Mouse (Mus musculus): ENCODE measurements at regions not wholly inside any gene's neighbourhood (a gene's known extent, or its start where the extent isn't known, plus 50 kb on each side); places are given as distances from the start of the nearest gene placed in this dataset.

DNA sequence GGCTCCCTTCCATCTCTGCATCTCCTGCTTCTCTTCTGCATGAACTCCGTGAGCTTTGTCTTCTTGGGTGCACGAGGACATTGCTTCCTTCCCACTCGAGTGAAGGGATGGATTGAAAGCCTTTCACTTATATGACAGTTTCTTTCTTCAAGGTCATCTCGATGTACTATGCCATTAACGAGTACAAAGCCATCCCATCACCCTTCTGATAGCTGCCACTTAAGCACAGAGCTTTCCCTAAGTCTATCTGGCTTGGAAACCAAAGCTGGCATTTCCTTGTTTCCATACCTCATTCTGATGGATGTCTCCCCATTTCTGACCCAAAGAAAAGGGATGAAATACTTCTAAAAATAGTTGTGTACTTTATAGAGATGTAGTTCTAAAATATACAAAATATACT, 366.5 kb upstream of the Atp11b start:
- DNase-seq = no peak

DNA sequence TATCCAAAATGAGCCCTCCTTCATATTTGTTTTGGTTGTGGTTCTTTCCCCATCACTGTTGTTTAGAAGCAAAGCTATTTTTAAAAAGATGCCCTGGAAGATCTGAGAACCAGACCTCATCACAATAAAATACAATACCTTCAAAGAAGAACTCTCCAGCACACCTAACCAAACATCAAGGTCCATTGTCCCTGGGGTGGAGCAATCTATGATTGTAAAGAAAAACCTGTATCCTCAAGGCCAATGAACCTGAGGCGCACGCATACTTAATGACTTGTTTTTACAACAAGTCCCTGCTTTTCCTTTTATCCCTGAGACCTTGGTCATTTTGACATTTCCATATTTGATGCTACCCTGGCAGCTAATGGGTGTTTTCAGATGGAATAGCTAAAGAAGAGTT, 361.2 kb upstream of the Atp11b start:
- no peak for DNase-seq

DNA sequence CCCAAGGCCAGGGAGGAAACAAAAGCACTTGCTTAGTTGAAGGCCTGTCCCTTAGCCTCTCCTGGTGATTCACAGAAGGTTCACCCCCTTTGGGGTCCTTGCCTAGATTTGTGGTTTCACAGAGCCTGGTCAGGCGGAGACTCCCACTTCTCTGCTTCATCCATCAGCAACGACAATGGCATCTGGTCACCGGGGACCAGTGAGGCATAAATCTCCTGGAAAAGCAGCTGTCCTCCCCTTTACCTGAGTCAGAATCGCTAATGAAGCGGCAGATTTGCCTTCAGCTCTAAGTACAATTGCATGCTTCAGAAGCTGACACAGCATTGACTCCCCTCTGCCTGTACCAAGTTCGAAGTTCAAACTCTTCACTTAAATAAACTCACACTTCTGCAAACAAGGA, 353.7 kb upstream of the Atp11b start:
- DNase-seq = no peak

DNA sequence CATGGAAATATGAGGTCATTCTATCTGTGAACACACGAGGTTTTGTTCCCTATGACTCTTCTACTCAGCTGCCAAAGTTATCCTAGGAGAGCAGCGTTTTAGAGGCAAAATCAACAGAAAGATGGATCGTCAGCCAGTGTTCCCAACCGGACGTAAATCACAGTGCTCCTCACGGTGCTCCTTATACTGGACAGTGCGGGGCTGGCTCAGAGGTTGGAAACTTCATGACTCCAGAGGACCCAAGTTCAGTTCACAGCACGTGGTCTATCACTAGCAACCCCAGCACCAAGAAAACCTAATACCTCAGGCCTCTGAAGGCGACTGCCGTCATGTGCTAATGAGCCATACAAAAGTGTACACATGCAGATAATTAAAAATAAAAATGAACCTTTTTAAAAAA, 351.2 kb upstream of the Atp11b start:
- no peak for DNase-seq

DNA sequence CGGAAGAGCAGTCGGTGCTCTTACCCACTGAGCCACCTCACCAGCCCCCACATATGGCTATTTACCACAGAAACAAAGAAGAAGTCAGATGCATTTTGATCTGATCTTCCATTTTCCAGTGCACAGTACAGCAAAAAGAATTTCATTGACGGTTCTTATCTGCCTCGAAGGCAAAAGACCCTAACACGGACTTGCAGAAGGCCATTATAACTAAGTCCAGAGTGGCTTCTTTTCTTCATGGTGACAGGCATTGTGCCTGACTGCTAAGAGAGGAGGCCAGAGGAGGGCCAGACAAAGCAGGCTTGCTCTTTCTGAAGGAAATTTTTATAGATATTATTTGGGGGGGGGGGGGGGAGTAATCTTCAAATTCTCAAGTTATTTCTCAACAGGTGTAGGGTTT, 350.0 kb upstream of the Atp11b start:
- no peak for DNase-seq

DNA sequence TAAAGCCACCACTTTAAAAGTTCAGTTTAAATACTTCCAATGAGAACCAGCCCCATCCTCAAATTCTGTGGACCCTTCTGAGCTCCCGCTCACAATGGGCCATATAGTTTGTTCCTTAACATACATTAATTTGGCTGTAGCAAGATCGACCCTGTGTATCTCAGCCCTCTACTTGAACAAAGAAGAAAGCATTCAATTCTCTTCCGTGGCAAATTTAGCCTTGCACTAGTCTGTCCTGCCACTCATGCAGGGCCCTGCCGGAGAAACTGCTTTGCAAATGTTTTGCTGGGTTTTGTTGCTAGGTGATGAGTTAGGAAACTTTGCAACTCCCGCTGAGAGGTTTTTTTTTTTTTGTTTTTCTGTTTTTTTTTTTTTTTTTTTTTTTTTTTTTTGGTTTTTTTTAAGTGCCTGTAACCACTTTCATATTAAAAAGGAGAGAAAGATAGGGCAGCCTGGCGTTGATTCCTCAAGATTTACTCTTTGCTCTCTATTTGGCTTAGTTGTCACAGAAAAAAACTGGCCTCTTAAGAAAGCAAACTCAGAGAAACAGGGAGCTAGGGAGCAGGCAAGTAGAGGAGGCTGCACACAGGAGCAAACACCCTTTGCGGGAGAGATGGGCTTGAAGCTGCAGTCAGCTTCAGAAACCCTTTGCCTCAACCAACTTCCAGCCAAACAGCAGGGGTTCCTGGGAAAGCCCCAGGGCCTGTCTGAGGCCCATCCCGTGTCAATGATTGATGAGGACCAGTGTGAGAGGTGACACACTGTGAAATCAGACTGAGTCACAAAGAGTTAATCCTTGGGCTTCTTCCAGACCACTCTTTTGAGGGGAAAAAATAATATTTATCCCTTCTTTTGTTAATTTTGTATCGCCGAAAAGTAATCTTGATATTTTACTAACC, 349.2 kb upstream of the Atp11b start:
- DNase-seq = no peak

DNA sequence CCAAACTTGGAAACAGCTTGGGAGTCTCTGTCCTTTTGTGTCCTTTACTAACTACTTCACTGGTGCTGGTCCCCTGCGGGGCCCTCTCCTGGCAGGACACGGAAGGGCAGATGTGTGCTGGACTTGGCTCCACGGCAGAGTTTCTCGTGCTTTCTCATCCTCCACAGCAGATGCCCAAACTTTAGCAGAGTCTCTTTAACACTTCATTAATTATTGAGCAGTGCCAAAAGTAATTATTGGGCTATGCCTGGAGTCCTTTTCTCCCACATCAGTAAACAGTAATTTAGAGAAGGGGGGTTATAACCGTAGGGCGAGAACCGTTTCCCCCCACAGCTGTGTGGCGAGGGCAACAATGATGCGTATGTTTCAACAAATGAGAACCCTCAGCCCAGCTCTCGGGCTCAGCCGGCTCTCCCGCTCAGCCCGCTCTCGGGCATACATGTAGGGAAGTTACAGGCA, 348.3 kb upstream of the Atp11b start:
- DNase-seq = peak; percentile 21

DNA sequence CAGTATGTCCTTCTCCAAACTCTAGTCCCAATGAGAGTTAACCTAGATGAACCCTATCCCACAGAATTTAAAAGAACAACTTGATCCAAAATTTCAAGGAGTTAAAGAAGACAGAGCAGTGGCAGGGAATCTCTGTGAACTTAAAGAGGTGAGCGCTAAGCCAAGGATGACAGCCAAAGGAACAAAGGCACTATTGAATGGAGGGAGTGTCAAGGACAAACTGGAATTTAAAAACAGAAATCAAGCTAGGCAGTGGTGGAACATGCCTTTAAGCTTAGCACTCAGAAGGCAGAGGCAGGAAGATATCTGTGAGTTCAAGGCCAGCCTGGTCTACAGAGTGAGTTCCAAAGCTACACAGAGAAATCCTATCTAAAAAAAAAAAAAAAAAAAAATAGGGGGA, 316.2 kb upstream of the Atp11b start:
- DNase-seq = no peak

DNA sequence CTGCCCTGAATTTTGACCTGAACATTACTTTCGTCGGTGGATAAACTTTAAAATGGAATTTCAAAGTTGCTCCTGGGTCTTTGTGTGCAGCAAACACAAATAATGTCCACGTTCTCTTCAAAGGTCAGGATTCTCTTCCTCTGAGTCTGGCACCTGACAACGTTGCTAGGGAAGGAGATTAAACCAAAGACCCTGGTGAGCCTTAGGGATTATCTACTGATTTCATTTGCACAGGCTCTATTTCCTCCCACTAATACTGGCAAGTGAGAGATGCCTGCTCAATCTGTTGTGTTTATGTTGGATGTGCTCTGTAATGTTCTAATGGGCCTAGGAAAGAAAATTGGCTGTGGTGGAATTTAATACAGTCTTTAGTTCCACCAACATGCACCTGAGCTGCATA, 291.0 kb upstream of the Atp11b start:
- no peak for DNase-seq

DNA sequence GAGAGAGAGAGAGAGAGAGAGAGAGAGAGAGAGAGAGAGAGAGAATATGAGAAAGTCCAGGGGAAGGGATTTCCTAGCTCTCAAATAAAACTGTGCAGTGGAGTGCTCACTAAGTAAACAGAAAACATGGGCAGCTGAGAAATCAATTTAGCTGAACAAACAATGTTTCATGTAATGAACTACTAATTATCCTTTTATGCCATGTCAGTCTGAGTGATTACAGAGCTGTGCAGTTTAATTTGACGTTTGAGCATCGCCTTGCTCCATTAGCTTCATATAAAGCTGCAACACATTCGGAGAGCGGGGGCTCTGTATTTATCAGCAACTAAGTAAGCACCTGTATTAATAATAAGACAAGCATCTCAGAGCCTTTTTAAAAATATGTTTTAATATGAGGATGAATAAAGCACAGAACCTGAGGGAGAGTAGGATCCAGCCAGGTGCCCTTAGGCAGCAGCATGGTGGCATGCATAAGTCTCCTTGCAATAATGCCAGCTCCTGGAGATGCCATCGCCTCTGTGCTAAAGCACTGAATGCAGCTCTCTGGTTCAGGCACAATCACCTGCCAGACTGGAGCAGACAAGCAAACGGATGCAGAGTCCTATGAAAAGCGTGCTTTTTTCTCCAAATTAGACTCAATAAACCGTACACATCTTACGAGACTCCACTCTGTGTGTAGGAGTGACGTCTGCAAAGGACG, 289.5 kb upstream of the Atp11b start:
- DNase-seq = no peak

DNA sequence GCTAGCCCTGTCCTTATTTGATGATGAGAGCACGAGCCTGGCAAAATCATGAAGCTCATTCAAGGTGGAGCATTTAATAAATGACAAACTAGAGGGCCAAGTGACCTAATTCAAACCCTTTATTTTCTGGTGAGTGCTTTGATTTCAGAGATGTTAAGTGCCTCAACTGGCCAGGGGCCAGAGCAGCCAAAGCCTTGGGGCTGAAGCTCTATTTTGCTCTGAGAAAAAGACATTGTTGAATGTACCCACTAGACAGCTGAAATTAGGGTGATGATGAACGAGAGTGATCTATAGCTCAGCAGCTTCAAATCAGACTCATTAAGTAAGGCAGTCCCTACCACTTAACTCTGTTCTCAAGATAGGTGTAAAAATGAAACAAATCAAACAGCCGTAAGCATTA, 287.9 kb upstream of the Atp11b start:
- no peak for DNase-seq

DNA sequence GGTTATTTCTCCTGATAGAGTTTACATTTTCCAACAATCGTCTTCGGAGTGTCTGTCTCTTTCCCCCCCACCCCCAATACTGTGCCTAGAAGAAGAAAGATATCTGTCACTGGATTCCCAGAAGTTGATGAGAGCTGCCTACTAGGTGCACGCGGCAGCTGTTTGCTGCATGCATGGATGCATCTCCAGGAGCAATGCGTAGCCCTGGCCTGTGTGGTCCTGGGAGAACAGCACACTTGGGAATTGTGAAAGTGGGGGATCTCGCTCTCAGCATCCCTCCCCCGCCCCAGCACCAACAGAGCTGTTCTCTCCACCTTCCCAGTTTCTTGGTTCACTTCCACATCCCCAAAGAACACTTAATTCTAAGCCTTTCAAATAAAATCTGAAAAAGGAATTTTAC, 280.6 kb upstream of the Atp11b start:
- DNase-seq = no peak

DNA sequence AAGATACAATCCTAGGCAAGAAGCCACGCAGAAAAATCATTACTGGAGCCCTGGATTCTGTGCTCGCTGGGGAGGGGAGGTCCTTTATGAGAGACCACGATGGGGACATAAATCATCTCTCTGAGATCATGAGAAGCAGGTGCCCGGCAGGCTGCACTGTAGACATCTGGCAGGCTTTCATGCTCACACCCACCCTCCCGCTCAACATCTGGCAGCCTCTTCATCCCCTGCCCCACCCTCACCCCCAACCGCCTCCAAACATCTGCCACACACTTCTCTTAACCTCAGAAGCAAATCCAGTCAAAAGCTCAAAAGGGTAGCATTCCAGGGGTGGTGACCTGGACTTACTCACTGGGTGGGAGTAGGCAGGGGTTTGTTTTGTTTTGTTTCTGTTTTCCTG, 279.5 kb upstream of the Atp11b start:
- DNase-seq = no peak

DNA sequence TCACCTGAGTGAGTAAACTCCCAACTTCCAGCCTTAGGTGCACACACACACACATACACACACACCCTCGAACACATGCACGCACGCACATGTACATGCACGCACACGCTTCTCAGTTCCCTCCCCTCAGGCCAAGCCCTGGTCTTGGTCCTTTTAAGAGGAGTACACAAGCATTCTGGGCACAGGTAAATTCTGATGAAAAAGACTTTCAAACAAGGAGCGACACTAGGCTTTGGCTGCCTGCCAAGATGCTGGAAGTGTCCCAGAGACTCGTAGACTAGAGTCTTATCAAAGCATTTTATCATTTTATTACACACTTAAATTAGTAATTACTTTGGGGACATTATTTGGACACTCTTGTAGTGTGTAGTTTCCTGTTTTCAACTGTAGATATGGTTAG, 278.6 kb upstream of the Atp11b start:
- DNase-seq = no peak

DNA sequence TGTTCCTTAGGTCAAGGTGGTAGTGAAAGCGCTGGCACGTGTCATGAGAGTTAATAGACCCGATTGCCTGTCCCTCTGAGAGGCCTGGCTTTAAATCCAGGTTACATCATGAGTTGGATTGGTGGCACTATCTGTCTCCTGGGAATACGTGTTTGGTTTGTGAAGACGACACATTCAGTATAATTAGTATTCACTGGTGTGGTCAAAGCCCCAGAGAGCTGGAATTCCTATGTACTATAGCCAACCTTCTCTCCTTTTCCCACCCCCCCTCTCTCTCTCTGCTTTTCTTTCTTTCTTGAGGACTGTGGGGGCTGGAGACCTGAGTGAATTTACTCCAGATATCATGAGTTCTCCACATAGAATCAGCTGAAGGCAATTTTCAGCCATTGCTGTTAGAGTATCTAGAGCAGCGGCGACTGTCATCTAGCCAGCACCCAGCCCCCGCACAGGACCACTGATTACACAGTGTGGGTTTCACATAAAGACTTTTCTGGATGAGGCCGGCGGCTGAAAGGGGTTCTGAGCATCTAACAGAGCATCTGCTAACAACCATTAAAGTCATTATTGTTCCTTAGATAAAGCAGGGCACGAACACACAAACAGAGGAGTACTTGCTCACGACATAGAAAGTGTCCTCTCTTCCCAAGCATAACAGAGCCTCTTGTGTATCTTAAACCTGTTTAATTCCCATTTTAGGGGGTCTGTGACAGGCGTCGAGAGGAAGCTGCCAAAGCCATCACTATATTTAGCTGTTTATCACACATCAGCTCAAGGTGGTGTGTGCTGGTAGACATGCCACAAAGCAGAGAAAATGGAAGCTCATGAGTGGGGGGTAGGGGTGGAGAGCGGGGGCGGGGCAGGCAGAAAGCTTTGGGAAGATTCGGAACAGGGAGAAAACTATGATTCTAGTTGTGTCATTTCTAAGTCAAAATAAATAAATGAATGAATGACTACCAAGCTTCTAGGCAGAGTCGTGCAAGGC, 272.9 kb upstream of the Atp11b start:
- DNase-seq = no peak

DNA sequence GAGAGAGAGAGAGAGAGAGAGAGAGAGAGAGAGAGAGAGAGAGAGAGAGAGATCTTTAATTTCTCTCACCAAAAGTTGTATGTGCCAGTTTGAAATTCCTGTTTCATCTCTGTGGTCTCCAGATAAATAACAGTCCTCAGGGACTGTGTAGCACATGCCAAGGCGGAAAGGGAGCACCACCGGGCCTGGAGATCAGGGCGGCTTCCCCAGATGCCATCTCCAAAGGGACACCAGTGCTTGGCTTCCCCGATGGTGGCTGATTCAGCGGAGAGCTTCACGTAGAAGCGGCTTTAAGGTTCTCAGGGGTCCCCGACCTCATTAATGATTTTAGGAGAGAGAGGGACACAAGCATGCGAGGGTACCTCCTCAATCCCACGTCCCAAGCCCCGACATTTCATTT, 272.1 kb upstream of the Atp11b start:
- DNase-seq = no peak

DNA sequence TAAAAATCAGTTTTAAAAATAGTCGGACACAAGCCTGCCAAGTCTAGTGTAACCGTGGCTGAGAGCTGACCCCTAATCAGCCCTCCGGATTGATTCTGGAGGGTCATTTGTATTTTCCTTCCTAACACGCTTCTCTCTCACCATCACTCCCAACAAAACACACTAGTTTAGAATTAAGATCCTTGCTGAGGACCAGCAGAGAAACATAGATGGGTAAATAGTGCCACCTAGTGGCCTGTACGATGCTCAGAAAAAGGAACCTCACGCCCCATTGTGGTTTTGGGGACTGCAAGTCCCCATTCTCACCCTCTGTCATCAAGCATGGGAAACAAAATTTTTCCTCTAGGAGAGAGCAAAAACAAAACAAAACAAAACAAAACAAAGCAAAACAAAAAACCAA, 271.6 kb upstream of the Atp11b start:
- DNase-seq = peak; percentile 58

DNA sequence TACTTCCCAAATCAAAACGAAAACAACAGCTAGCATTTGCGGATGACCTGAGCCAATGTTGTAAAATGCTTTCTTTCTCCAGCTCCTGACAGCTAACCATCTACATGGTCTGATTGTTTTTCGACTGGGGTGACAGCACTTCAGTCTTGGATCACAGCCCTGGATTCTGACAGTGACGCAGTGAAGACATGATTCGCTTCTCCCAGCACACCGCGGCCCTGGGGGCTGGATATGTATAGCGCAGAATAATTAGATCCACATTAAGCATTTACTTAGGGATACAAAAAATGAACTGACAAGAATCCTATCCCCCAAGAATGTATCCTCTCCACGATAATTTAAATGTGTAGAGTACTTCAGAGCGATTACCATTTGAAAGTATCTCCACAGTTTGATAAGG, 271.1 kb upstream of the Atp11b start:
- no peak for DNase-seq

DNA sequence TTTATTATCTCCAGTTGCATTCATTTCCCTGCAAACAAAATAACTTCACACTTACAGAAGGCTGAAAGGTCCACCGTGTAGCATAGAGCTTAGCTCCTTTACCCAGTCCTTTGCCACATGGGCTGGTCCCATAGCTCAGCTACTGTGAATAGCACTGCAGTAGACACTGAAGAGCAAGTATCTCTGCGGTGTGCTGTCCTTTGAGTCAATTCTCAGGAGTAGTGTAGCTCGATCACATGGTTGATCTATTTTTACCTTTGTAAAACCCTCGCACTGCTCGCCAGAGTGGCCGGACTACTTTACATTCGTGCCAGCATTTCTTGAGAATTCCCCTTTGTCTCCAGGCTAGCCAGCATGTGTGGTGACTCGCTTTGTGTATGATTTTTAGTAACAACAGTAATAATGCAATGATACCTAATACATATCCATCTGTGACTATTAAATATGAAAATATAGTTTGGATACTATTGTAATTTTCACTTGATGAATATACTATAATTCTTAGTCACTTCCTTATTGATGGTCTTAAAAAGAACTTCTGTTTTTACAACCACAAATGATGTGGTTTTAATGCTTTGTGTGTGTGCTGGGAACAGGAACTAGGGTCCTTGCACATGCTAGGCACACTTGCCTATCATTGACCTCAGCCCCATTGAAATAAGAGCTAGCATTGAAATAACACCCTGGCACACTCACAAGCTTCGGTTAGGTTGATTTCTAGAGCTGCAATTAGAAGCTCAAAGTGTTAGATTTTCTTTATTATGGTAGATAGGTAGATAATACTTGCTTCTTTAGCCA, 257.7 kb upstream of the Atp11b start:
- no peak for DNase-seq

DNA sequence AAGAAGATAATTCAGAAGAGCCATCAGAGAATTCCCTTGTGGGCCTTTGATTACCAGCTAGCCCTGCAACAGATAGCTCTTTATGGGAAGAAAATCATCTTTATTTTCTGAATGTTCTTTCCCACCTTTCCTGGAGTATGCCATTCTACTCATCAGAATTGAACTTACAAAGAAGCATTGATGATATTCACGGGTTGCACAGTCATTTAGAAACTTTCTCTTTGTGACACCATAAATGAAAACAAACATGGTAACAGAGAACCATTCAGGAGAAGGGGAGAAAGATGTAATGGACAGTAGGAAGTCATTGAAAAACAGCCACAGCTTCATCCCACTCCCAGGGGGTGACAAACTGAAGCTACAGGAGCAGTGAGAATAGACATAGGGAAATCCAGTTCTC, 243.6 kb upstream of the Atp11b start:
- DNase-seq = no peak

DNA sequence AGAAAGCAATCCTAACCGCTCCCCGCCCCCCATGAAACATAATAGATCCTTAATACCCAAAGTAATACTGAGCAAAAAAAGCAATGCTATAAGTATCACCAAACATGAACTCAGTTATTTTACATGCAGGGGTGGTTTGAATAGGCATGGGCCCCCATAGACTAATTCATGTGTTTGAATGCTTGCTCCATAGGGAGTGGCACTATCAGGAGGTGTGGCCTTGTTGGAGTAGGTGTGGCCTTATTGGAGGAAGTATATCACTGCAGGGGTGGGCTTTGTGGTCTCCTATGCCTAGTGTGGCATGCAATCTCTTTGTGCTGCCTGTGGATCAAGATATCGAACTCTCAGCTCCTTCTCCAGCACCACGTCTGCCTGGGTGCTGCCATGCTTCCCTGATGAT, 237.4 kb upstream of the Atp11b start:
- DNase-seq = no peak

DNA sequence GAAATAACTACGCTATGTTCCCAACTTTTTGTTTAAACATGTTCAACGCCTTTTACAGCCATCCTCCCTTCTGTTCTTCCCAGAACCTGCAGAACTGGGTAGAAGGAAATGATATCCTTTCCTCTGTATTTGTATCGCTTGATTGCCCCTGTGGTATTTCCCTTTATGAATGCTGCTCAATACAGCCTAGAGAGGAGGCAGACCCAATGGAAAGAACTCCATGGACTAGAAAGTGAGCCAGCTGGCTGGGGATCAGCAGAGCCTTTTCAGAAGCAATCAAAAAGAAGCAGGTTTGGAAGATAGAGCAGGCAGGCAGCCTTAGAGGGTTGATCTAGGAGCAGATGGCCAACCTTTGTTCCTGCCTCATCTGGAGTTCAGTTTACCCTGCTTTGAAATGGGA, 233.8 kb upstream of the Atp11b start:
- no peak for DNase-seq

All from kidney, postnatal 14 days (tissue).